Mouse (Mus musculus) testis, adult 2 months (tissue): ENCODE measurements around the gene Siah3.

ENCODE experiments used
- CTCF ChIP-seq: fragments of 200-500 bp; IDR thresholded peaks from 2 replicates; pipeline ENCODE4 v1.5.1; 2012; ENCODE audit warnings: low read depth, mild to moderate bottlenecking, inconsistent platforms, low read length, moderate library complexity; ENCODE audit not compliant: control insufficient read depth, insufficient read depth, insufficient replicate concordance
- POLR2A ChIP-seq: fragments of 200-500 bp; IDR thresholded peaks from 2 replicates; pipeline ENCODE4 v1.6.1; 2012; ENCODE audit warnings: low read depth, mild to moderate bottlenecking, inconsistent platforms, low read length, moderate library complexity; ENCODE audit not compliant: control insufficient read depth

GRCm38 (mm10) chr14:75455743-75456421, at the start of gene Siah3:
- TF ChIP-seq CTCF (no peak), POLR2A (no peak)
